Mouse (Mus musculus): ENCODE measurements around the gene Fgf3.
A peak's percentile ranks its signal among the peaks of the same experiment; 100 is the strongest.

The Fgf3 gene

DNA sequence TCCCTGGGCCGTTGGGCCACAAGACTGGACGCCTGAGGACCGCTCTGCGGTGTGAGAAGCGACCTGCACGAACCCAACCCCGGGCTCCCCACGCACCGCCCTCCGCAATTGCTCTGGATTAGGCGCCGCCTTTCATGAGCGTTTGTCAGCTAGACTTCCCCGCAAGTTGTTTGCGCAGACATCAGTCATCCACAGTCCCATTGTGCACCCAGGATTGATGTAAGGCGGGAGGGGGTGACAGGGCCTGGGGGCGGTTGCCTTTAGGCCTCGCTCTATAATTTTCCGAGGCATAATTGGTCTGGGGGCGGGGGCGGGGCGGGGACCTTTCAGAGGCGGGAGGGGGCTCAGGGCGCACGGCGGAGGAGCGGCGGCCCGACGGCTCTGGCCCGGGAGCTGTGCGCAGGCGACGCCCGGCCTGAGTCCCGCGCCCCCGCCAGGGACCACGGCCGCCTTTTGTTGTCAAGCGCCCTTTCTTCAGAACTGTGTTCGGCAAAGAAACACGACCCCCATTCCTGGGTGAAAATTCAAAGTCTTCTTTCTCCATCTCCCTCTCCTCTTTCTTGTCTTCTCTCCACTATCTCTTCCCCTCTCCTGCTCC lies at the start of gene Fgf3:
Fgf3 (plus strand) TSS at position 193 of the 598 bp plus-strand sequence.
- no peak for DNase-seq (ENCODE audit: low spot score in 2 of 2)

DNA sequence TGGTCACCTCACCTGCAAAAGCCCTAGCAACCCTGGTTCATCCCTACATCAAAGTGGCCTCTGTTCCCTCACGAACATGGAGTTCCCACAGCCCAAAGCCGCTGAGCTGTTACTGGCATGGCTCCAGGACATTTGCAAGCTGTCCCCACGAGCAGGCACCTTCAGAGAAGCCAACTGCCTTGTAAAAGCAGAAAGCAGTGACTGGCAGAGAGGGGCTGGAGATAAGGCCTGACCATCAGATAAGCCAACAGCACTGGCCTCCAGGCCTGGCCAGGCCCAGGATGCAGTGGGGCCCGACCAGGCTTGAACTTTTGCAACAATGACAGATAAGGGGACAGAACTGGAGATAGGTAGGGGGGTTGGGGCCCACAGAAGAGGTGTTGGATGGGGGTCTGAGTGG lies 49.3 kb upstream of the Fgf3 start:
- DNase-seq (ENCODE audit: low spot score in 2 of 2) = no peak

DNA sequence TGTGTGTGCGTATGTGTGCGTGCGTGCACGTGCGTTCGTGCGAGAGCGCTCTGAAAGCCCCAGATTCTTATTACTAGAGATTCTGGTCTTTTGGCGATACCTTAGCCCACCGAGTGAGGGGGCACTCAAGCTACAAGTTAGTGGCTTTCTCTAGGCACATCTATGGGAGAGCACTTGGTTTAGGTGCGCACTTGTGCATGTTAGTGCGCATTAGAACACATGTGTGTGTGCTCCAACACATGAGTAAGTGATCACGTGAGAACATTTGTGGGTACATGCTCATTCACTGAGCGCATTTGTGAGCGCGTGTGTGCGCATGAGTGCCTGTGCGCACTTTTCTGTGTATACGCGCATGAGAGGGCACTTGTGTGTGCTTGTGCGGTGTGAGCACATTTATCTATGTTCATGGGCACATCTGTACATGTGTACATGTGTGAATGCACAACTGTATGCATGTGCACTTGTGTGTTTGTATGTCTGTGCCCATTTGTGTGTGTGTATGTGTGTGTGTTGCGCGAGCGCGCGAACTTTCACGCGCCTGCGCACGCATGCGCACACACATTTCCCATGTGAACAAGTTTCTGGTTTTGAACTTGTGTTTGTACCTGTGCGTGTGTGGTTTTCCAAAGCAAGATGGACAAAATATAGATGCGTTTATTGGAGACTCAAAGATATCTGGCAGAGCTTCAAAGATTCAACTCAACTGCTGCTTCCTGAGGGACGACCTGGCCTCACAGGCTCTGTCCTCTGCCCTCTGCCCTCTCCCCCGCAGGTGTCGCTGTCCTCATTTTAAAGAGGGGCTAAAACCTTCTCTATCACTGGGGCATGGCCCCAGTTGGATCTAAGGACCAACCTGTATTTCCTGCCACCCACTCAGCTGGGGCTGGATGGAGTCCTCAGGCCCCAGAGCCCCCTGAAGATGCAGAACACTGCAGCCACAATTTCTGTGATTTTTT lies 48.0 kb upstream of the Fgf3 start:
- DNase-seq (ENCODE audit: low spot score in 2 of 2) = no peak

DNA sequence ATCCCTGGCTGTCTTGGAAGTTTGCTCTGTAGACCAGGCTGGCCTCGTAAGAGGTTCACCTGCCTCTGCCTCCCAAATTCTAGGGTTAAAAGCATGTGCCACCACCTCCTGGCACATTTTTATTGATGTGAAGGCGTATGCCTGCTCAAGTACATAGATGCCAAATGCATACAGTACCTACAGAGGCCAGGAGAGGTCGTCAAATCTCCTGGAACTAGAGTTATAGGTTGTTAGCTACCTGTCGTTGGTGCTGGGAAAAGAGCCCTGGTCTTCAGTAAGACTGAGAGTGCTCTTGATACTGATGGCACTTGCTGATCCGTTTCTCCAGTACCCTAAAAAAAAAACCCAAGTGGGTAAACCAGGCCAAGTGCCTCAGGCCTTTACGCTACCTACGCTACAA lies 46.5 kb upstream of the Fgf3 start:
- no peak for DNase-seq (ENCODE audit: low spot score in 2 of 2)

GRCm38 (mm10) chr7:144793296-144793695 lies 44.6 kb upstream of the Fgf3 start:
- no peak for DNase-seq (ENCODE audit: low spot score in 2 of 2)

DNA sequence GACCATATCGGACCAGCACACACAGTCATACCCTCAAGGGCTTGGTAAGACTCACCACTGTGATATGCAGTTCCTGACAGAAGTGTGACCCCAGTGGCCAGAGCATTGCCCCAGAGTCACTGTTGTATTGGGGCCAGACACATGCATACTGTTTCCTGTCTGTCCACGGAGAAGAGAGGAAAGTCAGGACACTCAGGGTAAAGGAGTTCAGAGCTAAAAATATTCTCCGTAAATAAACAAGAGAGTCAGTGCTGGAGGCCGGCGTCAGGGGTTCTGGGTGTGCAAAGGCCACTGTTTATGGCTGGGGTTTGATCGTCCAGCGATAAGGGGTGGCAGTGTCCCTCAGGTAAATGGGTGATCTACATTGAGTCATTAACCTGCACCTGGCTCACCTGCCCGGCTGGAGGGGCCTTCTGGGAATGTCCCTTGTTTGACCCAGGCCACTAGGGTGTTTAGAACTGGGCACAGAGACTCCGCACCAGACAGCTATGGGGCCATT lies 41.9 kb upstream of the Fgf3 start:
- no peak for DNase-seq (ENCODE audit: low spot score in 2 of 2)

- no peak for DNase-seq (ENCODE audit: low spot score in 2 of 2)
Observed at GRCm38 (mm10) chr7:144796986-144797735, 40.7 kb upstream of the Fgf3 start.

GRCm38 (mm10) chr7:144798471-144798870 lies 39.4 kb upstream of the Fgf3 start:
- no peak for DNase-seq (ENCODE audit: low spot score in 2 of 2)

DNA sequence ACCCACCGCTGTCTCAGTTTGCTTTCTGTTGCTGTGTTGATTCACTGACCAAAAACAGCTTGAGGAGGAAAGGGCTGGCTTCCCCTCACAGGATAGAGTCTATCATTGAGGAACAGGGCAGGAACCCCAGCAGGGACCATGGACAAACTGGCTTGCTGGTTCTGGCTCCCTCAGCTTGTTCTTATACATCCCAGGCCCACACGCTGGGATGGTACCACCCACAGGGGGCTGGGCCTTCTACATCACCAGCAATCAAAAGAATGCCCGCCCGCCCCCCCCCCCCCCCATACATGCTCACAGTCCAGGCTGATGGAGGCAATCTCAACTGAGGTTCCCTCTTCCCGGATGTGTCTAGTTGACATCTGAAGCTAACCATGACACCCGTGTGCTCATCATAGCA lies 30.8 kb upstream of the Fgf3 start:
- no peak for DNase-seq (ENCODE audit: low spot score in 2 of 2)

DNA sequence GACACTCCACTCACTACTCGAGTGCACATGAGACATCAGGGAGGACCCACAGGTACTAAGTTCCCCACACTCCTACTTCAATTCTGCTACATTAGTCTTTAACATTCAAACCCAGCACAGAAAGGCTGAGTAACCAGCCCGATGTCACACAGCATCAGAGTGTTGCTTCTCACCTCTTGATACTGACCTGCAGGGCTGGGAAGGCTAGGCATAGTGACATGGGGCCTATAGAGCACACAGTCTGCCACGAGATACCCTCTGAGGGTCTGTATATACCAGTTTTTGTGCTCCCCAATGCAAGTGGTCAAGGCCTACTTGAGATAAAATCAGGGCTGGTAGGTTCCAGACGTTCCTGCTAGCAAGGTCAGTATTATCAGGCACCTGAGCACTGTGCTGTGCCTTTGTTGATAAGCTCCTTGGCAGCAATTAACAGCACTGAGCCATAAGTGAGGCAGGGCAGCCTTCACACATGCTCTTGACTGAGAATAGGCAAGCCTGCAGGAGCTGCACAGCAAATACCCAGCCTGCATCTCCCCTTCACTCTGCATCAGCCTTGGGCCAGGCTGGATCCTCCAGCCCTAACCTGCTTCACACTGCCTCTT lies 29.8 kb upstream of the Fgf3 start:
- DNase-seq (ENCODE audit: low spot score in 2 of 2) = no peak

- DNase-seq (ENCODE audit: low spot score in 2 of 2) = no peak
Observed at GRCm38 (mm10) chr7:144811521-144811920, 26.4 kb upstream of the Fgf3 start.

GRCm38 (mm10) chr7:144821901-144822300 lies 16.0 kb upstream of the Fgf3 start:
- no peak for DNase-seq (ENCODE audit: low spot score in 2 of 2)

- DNase-seq (ENCODE audit: low spot score in 2 of 2) = no peak
Observed at GRCm38 (mm10) chr7:144823988-144824387, 13.9 kb upstream of the Fgf3 start.

DNA sequence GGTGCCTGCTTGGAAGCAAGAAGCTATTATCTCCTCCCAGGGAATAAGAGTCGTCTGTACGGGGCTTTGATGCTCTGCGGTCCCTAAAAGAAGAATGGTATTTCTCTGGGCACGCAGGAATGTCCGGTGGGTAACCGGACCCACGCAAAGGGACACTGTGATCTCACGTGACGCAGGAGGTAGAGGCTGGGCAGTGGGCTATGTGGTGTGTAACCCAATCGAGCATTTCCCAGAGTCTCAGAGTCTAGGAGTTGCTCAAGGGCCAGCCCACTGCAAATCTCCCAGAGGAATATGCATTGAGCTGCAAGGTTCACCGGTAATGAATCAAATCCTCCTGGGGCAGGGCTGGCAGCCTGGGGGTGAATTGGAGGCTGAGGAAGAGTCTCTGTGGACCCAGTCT lies 9.5 kb upstream of the Fgf3 start:
- no peak for DNase-seq (ENCODE audit: low spot score in 2 of 2)

- no peak for DNase-seq (ENCODE audit: low spot score in 2 of 2)
Observed at GRCm38 (mm10) chr7:144838522-144839503, 930 bp downstream of the Fgf3 start.

GRCm38 (mm10) chr7:144846158-144846557 lies 8.3 kb downstream of the Fgf3 start:
- DNase-seq (ENCODE audit: low spot score in 2 of 2) = peak; percentile 20 to 65

DNA sequence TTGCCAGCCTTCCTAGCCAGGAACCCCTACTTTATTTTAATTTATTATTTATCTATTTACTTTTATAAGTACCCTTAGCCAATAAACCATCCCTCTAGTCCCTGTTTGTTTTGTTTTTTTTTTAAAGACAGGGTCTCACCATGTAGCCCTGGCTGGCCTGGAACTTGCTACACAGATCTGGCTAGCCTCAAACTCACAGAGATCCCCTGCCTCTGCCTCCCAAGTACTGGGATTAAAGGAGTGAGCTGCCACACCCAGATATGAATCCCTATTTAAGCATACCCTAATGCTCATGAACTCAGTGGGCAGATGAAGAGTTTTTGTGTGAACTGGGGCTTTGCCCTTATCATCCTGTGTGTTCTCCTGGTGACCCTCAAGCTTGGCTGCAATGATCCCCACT lies 9.2 kb downstream of the Fgf3 start, which contains the start of gene Fgf4:
Fgf4 (plus strand) TSS at position 301 of the 400 bp plus-strand sequence.
- DNase-seq (ENCODE audit: low spot score in 2 of 2) = no peak

DNA sequence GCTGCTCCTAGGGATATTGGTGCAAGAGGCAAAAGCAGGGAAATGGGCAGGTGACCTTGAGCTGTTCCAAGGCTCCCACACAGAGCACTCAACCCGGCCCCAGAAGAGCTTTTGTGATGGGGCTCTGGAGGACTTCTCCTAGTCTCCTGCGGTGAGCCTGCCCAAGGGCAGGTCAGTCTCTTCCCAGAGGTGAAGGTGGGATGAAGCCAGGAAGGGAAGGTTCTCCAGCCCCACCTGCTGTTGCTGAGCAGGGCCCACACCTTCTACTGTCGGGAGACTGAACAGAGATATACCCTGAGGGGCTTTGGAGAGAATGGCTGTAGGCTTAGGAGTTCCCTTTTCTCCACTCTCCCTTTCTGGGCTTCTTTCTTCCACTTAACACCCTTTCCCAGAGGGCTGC lies 13.4 kb downstream of the Fgf3 start:
- DNase-seq (ENCODE audit: low spot score in 2 of 2) = no peak

DNA sequence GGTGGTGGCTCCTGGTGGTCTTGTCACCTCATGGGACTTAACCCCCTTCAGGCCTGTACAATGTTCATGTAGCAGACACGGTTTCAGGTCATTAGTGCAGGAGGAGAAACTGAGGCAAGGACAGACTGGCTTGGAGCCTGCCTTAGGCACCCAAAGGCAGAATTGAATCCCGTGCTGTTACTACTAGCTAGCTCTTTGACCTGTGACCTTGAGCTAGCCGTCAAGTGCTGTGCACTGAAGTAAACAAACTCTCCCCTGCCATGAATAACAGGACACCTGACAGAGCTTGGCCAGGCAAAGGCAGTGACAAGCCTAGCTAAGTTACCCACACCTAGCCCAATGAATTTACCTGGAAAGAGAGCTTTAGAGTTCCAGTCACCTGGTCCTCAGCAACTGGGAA lies 17.1 kb downstream of the Fgf3 start:
- no peak for DNase-seq (ENCODE audit: low spot score in 2 of 2)

- DNase-seq (ENCODE audit: low spot score in 2 of 2) = no peak
Observed at GRCm38 (mm10) chr7:144857158-144857557, 19.3 kb downstream of the Fgf3 start.
